In the genomic region with DNA sequence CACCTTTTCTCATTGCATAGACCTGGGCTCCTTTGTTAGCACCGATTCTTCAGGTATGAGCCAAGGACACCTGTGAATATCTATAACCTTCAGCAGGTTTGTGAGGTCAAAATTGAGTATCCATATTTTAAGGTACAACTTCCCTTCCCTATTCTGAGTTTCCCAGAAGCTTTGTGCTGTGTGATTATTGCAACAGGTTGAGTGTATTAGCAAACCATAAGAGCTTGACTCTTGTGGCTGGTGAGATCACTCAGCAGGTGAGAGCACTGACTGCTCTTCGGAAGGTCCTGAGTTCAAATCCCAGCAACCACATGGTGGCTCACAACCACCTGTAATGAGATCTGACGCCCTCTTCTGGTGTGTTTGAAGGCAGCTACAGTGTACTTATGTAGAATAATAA, we compare ENCODE assay signal across 33 mouse cellular contexts. TPM values are rescaled to one million over a fixed set of nuclear protein-coding genes. Genes with fewer than 3 reads are reported as not detected.
DNase-seq lines count a peak whose midpoint lies in the region; ATAC-seq and TF ChIP-seq lines count a peak whose summit lies in the region.
"Had no signal": no experiment of that assay in that cellular context is flagged by ENCODE, and none has a peak within 500 bp of the region (broad histone marks: within the 10 kb centered on the region; RNA-seq: fewer than 3 reads in every experiment).

No protein-coding gene starts in this region.

- TF ChIP-seq CTCF in layer of hippocampus, adult 2 months (conservative IDR thresholded peaks at IDR 0.05), result peak; percentile 23; the same call in 1 of the 2 replicates
- TF ChIP-seq CTCF in liver, embryonic 14.5 days (IDR thresholded peaks at IDR 0.05; ENCODE audit: low read depth), result peak; percentile 46

- H3K36me3 ChIP-seq in liver, embryonic 14.5 days (replicated peaks; ENCODE audit: control insufficient read depth, insufficient read depth, low read depth), result peaks cover 6% of the 10 kb centered on the region
- H3K36me3 ChIP-seq in midbrain, embryonic 10.5 days, result no peaks in the 10 kb centered on the region
- H3K36me3 ChIP-seq: embryonic facial prominence, embryonic 13.5 days; forebrain, embryonic 12.5 days; heart, embryonic 12.5 days; hindbrain, embryonic 13.5 days; limb, embryonic 12.5 days; midbrain, embryonic 12.5 days; neural tube, embryonic 12.5 days had no signal

- H3K9ac ChIP-seq in liver, embryonic 14.5 days (replicated peaks), result no peak overlapping the region
- H3K9ac ChIP-seq: embryonic facial prominence, embryonic 13.5 days; forebrain, embryonic 12.5 days; forebrain, postnatal 0 days; heart, embryonic 12.5 days; hindbrain, embryonic 13.5 days; limb, embryonic 12.5 days; midbrain, embryonic 12.5 days; neural tube, embryonic 12.5 days had no signal

- DNase-seq in layer of hippocampus, adult 2 months (ENCODE audit: low spot score in 2 of 2), result no peak
- no peak for DNase-seq in layer of hippocampus, adult 9-11 months
- peak; percentile 28 for DNase-seq in induced T-regulatory cell, adult 2 months (ENCODE audit: low read depth)
- no peak for DNase-seq in liver, embryonic 14.5 days (ENCODE audit: low read depth in 3 of 3, low spot score in 3 of 3)
- no peak for DNase-seq in ovary, postnatal 10 days (ENCODE audit: low spot score)
- no peak for DNase-seq in midbrain, embryonic 10.5 days (ENCODE audit: low spot score)
- DNase-seq: adrenal gland, adult 2 months; adrenal gland, postnatal 36 days; B cell, adult 2 months; cerebellum, adult 18-20 months; cerebellum, postnatal 10 days; forebrain, postnatal 0 days; gastrocnemius, postnatal 14 days; heart, adult 18-20 months; heart, postnatal 4 days; kidney, adult 2 months; kidney, postnatal 4 days; lung, adult 2 months; lung, postnatal 14 days; right cerebral cortex, postnatal 4 days; thymus, adult 18-20 months; thymus, postnatal 25 days had no signal

- no peaks in the 10 kb centered on the region for H3K27me3 ChIP-seq in liver, embryonic 14.5 days (ENCODE audit: control insufficient read depth, insufficient read depth, low read length)
- H3K27me3 ChIP-seq in midbrain, embryonic 10.5 days (ENCODE audit: low read depth, poor library complexity, severe bottlenecking), result no peaks in the 10 kb centered on the region
- H3K27me3 ChIP-seq: embryonic facial prominence, embryonic 13.5 days; forebrain, embryonic 12.5 days; heart, embryonic 12.5 days; hindbrain, embryonic 13.5 days; limb, embryonic 12.5 days; midbrain, embryonic 12.5 days; neural tube, embryonic 12.5 days had no signal

- 74% methylated on average over 3 of the region's 3 CpGs for WGBS in liver, embryonic 14.5 days (ENCODE audit: insufficient replicate concordance)
- 78% methylated on average over 3 of the region's 3 CpGs for WGBS in midbrain, embryonic 10.5 days

- H3K4me1 ChIP-seq in liver, embryonic 14.5 days (replicated peaks; ENCODE audit: control insufficient read depth in 2 of 2, insufficient read depth in 2 of 2, low read length in 1 of 2), result peaks cover 39 to 55% of the 10 kb centered on the region in 2 experiments
- H3K4me1 ChIP-seq in midbrain, embryonic 10.5 days, result peaks cover 13% of the 10 kb centered on the region

- TF ChIP-seq EP300 in liver, embryonic 14.5 days (IDR thresholded peaks at IDR 0.05; ENCODE audit: low read depth), result no peak

- H3K4me2 ChIP-seq in liver, embryonic 14.5 days (ENCODE audit: low read depth), result peak overlapping the region; percentile 69
- H3K4me2 ChIP-seq: embryonic facial prominence, embryonic 13.5 days; forebrain, embryonic 12.5 days; heart, embryonic 12.5 days; hindbrain, embryonic 13.5 days; limb, embryonic 12.5 days; midbrain, embryonic 12.5 days; neural tube, embryonic 12.5 days had no signal

- no peak overlapping the region for H3K27ac ChIP-seq in layer of hippocampus, adult 2 months
- no peak overlapping the region; the same call in 1 of the 2 replicates for H3K27ac ChIP-seq in liver, embryonic 14.5 days
- H3K27ac ChIP-seq in midbrain, embryonic 10.5 days (replicated peaks), result no peak overlapping the region
- H3K27ac ChIP-seq: embryonic facial prominence, embryonic 13.5 days; forebrain, embryonic 12.5 days; hindbrain, embryonic 13.5 days; limb, embryonic 12.5 days; midbrain, embryonic 12.5 days; neural tube, embryonic 12.5 days; stomach, postnatal 0 days had no signal

- H3K4me3 ChIP-seq in layer of hippocampus, adult 2 months, result no peak overlapping the region
- peak overlapping the region in 1 of 2 experiments; percentile 26; a peak in 2 of 4 replicates for H3K4me3 ChIP-seq in liver, embryonic 14.5 days (ENCODE audit: insufficient read depth in 1 of 2, low read depth in 2 of 2, low read length in 2 of 2)
- no peak overlapping the region for H3K4me3 ChIP-seq in midbrain, embryonic 10.5 days
- H3K4me3 ChIP-seq: embryonic facial prominence, embryonic 13.5 days; forebrain, embryonic 12.5 days; heart, embryonic 12.5 days; hindbrain, embryonic 13.5 days; limb, embryonic 12.5 days; midbrain, embryonic 12.5 days; myocyte; neural tube, embryonic 12.5 days had no signal

- no peak for ATAC-seq in liver, embryonic 14.5 days (ENCODE audit: insufficient read depth)
- ATAC-seq in megakaryocyte progenitor cell, adult 5-6 weeks (replicated peaks; ENCODE audit: poor library complexity), result peak; percentile 59
- ATAC-seq: activated CD4-positive, CD25-positive, alpha-beta regulatory T cell, adult 4 months; forebrain, postnatal 0 days had no signal

- H3K9me3 ChIP-seq in liver, embryonic 14.5 days (ENCODE audit: control insufficient read depth, low read length), result no peaks in the 10 kb centered on the region
- H3K9me3 ChIP-seq in midbrain, embryonic 10.5 days (replicated peaks), result no peaks in the 10 kb centered on the region
- H3K9me3 ChIP-seq: embryonic facial prominence, embryonic 13.5 days; forebrain, embryonic 12.5 days; heart, embryonic 12.5 days; hindbrain, embryonic 13.5 days; limb, embryonic 12.5 days; midbrain, embryonic 12.5 days; neural tube, embryonic 12.5 days had no signal

RNA-seq across cellular contexts. Expression of a gene that starts 6.7 kb away (rescaled TPM):
- total RNA-seq in layer of hippocampus, adult 2 months (2021), result 100 to 1,000 TPM; 143 to 151 TPM
- 97.1 and 138 TPM in 2 replicates for polyA plus RNA-seq in liver, embryonic 14.5 days (2012; rRNA removed)
- polyA plus RNA-seq in liver, embryonic 14.5 days (2014; fragmentation: Nextera tagmentation; extraction: Ambion mirVana), result 61.5 and 63.2 TPM in 2 replicates
- 101 and 140 TPM in 2 replicates for total RNA-seq in megakaryocyte progenitor cell, adult 5-6 weeks (2015)
- 97.1 and 131 TPM in 2 replicates for total RNA-seq in megakaryocyte progenitor cell, adult 5-6 weeks (2017)
- 23.5 and 28.1 TPM in 2 replicates for polyA plus RNA-seq in midbrain, embryonic 10.5 days (2016; fragmentation: Nextera tagmentation; extraction: Ambion mirVana)
